Mouse (Mus musculus) lung, postnatal 25 days (tissue): ENCODE measurements around the gene Mthfsd.

Experiments used
- DNase-seq: peaks from one replicate; pipeline ENCODE4 v3.0.0; 2022; ENCODE audit warnings: low spot score

Gene Mthfsd

GRCm38 (mm10) chr8:121088281-121088680 is 19.9 kb downstream of the Mthfsd start:
- DNase-seq = no peak

GRCm38 (mm10) chr8:121086004-121086900 is 21.9 kb downstream of the Mthfsd start:
- no peak for DNase-seq

- no peak for DNase-seq
These were observed 22.6 kb downstream of the Mthfsd start for GRCm38 (mm10) chr8:121085561-121085960.

GRCm38 (mm10) chr8:121085011-121085410 is 23.2 kb downstream of the Mthfsd start:
- no peak for DNase-seq

GRCm38 (mm10) chr8:121084210-121084951 is 23.8 kb downstream of the Mthfsd start, which contains the start of gene Foxf1:
Gene Foxf1, plus strand, starts transcription at chr8:121084386.
- DNase-seq = peak; percentile 72

- no peak for DNase-seq
These were observed 24.3 kb downstream of the Mthfsd start for GRCm38 (mm10) chr8:121083936-121084209.

- DNase-seq = peak; percentile 81
These were observed 24.9 kb downstream of the Mthfsd start for GRCm38 (mm10) chr8:121083093-121083935.

GRCm38 (mm10) chr8:121082218-121083092 is 25.7 kb downstream of the Mthfsd start:
- DNase-seq = no peak

GRCm38 (mm10) chr8:121081398-121081797 is 26.8 kb downstream of the Mthfsd start:
- DNase-seq = no peak

GRCm38 (mm10) chr8:121080361-121081090 is 27.7 kb downstream of the Mthfsd start:
- no peak for DNase-seq

GRCm38 (mm10) chr8:121079944-121080343 is 28.2 kb downstream of the Mthfsd start:
- DNase-seq = no peak

- no peak for DNase-seq
These were observed 29.0 kb downstream of the Mthfsd start for GRCm38 (mm10) chr8:121079201-121079600.

- no peak for DNase-seq
These were observed 29.5 kb downstream of the Mthfsd start for GRCm38 (mm10) chr8:121078721-121079120.

GRCm38 (mm10) chr8:121076555-121076954 is 31.6 kb downstream of the Mthfsd start:
- DNase-seq = no peak

- DNase-seq = no peak
These were observed 32.3 kb downstream of the Mthfsd start for GRCm38 (mm10) chr8:121075936-121076335.

- no peak for DNase-seq
These were observed 33.4 kb downstream of the Mthfsd start for GRCm38 (mm10) chr8:121074848-121075145.

GRCm38 (mm10) chr8:121074108-121074847 is 33.9 kb downstream of the Mthfsd start:
- DNase-seq = no peak

- no peak for DNase-seq
These were observed 34.8 kb downstream of the Mthfsd start for GRCm38 (mm10) chr8:121073174-121074107.
